Mouse (Mus musculus): ENCODE measurements around the gene St5. TPM values are rescaled to one million over a fixed set of nuclear protein-coding genes. Genes with fewer than 3 reads are reported as not detected.

The St5 gene
- polyA plus RNA-seq, 1 experiment from 2014 or later, result 21.7 TPM

- no peak for ATAC-seq
- no peaks in the 10 kb centered on the region for H3K27me3 ChIP-seq
- H3K4me1 ChIP-seq (replicated peaks), result no peaks in the 10 kb centered on the region
- H3K4me2 ChIP-seq (replicated peaks), result no peak overlapping the region
- no peaks in the 10 kb centered on the region for H3K9me3 ChIP-seq
- no peak overlapping the region for H3K4me3 ChIP-seq (replicated peaks)
- no peak overlapping the region for H3K27ac ChIP-seq
- 94% methylated on average over 4 of the region's 4 CpGs for WGBS
- no peaks in the 10 kb centered on the region for H3K36me3 ChIP-seq
- no peak overlapping the region for H3K9ac ChIP-seq (replicated peaks)
These were observed 135.0 kb downstream of the St5 start for GRCm38 (mm10) chr7:109568391-109568892.

DNA sequence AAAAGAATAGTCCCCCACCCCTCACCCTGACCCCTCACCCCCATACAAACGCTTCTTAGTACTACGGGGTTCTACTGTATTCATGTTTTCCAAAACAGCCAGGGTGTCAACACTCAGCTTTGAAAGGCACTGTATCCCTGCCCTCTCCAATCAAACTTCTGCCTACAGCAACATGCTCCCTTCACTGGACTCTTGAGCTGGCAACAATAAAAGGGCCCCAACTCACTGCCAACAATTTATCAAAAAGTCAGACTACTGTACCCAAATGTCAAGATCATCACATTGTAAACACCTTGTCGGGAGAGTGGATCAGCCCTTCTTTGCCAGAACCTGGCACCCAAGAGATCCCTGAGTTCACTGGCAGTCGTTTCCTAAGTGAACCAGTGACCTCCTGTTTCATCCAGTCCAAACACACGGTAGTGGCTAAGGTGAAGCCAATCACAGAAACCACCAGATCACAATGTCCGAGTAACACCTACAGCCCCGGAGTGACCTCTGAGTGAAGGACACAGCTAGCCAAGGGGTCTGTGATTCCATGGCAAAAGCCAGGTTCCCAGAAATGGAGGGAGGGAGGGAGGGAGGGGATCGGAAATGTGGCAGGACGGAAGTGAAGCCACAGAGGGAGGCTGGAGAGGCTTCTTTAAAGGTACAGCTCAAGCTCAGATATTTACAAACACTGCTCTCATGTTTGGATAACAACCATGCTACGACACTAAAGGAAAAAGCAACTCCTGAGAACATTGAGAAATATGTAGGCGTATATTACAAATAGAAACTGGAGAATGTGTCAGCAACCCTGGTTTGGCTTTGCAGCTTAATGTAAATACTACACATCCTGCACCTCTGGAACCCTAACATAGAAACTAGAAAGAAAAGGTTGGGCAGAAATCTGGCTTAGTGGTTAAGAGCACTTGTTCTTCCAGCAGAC, 136.3 kb downstream of the St5 start:
- Histone ChIP-seq H3K27ac (no peak overlapping the region), H3K36me3 (no peaks in the 10 kb centered on the region), H3K27me3 (no peaks in the 10 kb centered on the region), H3K4me2 (replicated peaks) (no peak overlapping the region), H3K4me3 (replicated peaks) (no peak overlapping the region), H3K9me3 (no peaks in the 10 kb centered on the region), H3K4me1 (replicated peaks) (peaks cover 7% of the 10 kb centered on the region; the same call in 1 of the 2 replicates), H3K9ac (replicated peaks) (no peak overlapping the region)
- WGBS, result 88% methylated on average over 11 of the region's 11 CpGs
- ATAC-seq, result no peak

DNA sequence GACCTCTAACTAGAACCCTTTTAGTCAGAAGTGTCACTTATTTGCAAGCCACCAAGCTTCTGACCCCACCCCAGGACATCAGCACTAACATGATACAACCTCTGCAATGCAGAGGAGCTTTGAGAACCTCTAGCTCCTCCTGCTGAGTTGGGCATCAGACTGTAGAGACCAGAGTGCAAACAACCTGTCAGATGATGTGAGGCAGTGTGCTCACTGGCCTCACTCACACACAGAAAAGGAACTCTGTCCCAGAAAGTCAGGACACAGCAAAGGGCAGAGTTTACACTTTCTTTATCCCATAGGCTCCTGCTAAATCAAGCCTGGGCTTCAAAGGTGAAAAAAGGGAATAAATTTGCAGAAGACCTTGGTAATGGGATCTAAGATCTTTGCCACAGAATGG, 137.1 kb downstream of the St5 start:
- Histone ChIP-seq H3K9ac (replicated peaks) (no peak overlapping the region), H3K27me3 (no peaks in the 10 kb centered on the region)
- no peak for ATAC-seq

DNA sequence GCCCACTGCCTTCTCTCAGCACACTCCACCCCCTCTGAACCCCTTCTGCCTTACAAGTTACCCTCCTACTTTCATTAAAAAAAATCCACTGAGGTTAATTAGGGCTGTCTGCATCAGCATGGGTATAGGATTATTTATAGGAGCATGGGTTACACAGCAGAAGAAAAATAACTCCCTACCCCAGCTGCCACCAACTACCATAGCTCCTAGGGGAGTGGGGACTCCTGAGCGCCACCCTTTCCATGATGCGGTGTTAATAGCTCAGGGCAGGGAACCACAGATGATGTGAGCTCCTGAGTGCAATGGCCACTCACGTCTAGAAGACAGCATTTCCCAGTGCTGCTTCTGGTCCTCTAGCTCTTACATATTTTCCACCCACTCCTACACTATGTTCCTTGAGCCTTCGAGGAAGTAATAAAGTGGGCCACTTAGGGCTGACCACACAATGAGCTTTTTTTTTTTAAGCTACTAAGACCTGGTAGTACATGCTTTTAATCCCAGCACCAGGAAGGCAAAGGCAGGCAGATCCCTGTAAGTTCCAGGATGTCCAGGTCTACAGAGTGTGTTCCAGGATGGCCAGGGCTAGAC, 139.5 kb downstream of the St5 start:
- H3K4me3 ChIP-seq (replicated peaks), result no peak overlapping the region
- H3K4me2 ChIP-seq (replicated peaks), result no peak overlapping the region
- ATAC-seq, result no peak
- H3K9ac ChIP-seq (replicated peaks), result no peak overlapping the region
- H3K36me3 ChIP-seq, result no peaks in the 10 kb centered on the region
- no peaks in the 10 kb centered on the region for H3K27me3 ChIP-seq
- WGBS, result 75% methylated on average over 4 of the region's 4 CpGs
- H3K4me1 ChIP-seq (replicated peaks), result peaks cover 7% of the 10 kb centered on the region
- H3K27ac ChIP-seq, result no peak overlapping the region
- no peaks in the 10 kb centered on the region for H3K9me3 ChIP-seq

More for the DNA sequence above, 137.1 kb downstream of the St5 start:
- H3K27ac ChIP-seq, result no peak overlapping the region
- no peaks in the 10 kb centered on the region for H3K36me3 ChIP-seq
- no peaks in the 10 kb centered on the region for H3K9me3 ChIP-seq
- H3K4me2 ChIP-seq (replicated peaks), result no peak overlapping the region
- H3K4me1 ChIP-seq (replicated peaks), result peaks cover 7% of the 10 kb centered on the region
- no peak overlapping the region for H3K4me3 ChIP-seq (replicated peaks)

DNA sequence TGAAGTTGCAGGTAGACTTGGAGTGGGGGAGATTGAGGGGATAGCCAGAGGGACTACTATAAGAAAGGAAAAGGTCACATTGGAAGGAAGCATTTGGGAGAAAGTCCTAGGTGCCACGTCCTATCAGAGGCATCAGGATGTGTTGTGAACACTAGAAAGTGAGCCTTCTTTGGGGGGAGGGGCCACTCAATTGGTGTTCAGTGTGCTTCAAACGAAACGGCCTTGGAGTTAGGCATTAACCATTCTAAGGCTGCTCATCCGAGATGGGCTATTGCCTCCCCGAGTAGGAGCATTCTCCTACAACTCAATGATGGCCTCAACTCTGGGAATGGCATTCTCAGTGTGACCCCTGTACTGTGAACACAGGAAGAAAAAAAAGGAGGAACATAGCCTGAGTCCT, 140.7 kb downstream of the St5 start:
- Histone ChIP-seq H3K27me3 (no peaks in the 10 kb centered on the region), H3K36me3 (no peaks in the 10 kb centered on the region), H3K9ac (replicated peaks) (no peak overlapping the region), H3K4me1 (replicated peaks) (peaks cover 7% of the 10 kb centered on the region), H3K9me3 (no peaks in the 10 kb centered on the region), H3K4me3 (replicated peaks) (no peak overlapping the region), H3K27ac (no peak overlapping the region), H3K4me2 (replicated peaks) (no peak overlapping the region)
- ATAC-seq, result no peak
- WGBS, result 77% methylated on average over 5 of the region's 5 CpGs

DNA sequence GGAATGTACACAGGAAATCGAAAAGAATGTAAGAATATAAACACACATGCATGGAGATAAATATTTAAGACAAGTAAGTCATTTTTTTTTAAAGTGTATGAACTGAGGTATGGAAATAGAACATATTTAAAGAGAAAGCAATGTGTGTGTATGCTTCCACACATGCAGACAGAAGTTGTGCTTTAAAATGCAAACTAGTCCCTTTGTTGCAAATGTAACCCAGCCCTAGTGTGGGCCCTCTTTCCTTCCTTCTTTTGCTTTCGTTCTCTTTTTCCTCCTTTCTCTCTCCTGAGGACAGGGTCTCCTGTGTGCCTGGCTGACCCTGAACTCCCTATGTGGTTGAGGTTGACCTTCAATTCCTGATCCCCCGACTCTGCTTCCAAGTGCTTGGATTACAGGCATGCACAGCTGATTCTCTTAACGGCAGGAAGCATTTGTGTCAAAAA, 141.2 kb downstream of the St5 start:
- no peaks in the 10 kb centered on the region for H3K9me3 ChIP-seq
- no peak overlapping the region for H3K27ac ChIP-seq
- ATAC-seq, result no peak
- H3K9ac ChIP-seq (replicated peaks), result no peak overlapping the region
- H3K36me3 ChIP-seq, result no peaks in the 10 kb centered on the region
- no peak overlapping the region for H3K4me3 ChIP-seq (replicated peaks)
- WGBS, result 67% methylated on average over 4 of the region's 4 CpGs
- no peaks in the 10 kb centered on the region for H3K27me3 ChIP-seq
- H3K4me1 ChIP-seq (replicated peaks), result peaks cover 7% of the 10 kb centered on the region
- H3K4me2 ChIP-seq (replicated peaks), result no peak overlapping the region

GRCm38 (mm10) chr7:109561466-109562153, 141.8 kb downstream of the St5 start:
- Histone ChIP-seq H3K36me3 (no peaks in the 10 kb centered on the region), H3K4me3 (replicated peaks) (no peak overlapping the region), H3K4me2 (replicated peaks) (no peak overlapping the region), H3K27me3 (no peaks in the 10 kb centered on the region), H3K27ac (no peak overlapping the region), H3K9me3 (no peaks in the 10 kb centered on the region), H3K9ac (replicated peaks) (no peak overlapping the region), H3K4me1 (replicated peaks) (peaks cover 7% of the 10 kb centered on the region)
- 64% methylated on average over 8 of the region's 8 CpGs for WGBS
- no peak for ATAC-seq

GRCm38 (mm10) chr7:109559536-109559935, 143.9 kb downstream of the St5 start:
- Histone ChIP-seq H3K9me3 (no peaks in the 10 kb centered on the region), H3K9ac (replicated peaks) (no peak overlapping the region), H3K36me3 (no peaks in the 10 kb centered on the region), H3K27ac (no peak overlapping the region), H3K4me2 (replicated peaks) (no peak overlapping the region), H3K4me3 (replicated peaks) (no peak overlapping the region), H3K4me1 (replicated peaks) (peaks cover 7% of the 10 kb centered on the region), H3K27me3 (no peaks in the 10 kb centered on the region)
- WGBS, result 52% methylated on average over 6 of the region's 6 CpGs
- ATAC-seq, result no peak

DNA sequence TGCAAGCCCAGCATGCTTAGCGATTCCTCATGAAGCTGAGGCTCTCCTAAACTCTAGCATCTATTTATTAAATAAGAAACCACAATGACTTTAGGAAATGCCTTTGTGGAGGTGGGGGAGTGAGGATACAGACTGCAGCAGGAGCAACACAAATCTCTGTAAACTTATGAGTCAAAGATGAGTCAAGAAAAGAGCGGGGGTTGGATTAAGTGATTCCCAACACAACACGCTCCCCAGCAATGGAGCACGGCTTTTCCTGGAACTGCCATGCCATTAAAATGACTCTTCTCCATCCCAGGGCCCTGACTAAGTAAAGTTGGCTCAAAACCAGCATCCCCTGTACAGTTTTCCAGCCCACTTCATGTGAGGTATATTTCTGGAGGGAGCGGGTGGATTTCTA, 156.7 kb downstream of the St5 start:
- ATAC-seq, result no peak
- H3K27me3 ChIP-seq, result no peaks in the 10 kb centered on the region
- H3K4me2 ChIP-seq (replicated peaks), result no peak overlapping the region
- no peak overlapping the region for H3K4me3 ChIP-seq (replicated peaks)
- no peaks in the 10 kb centered on the region for H3K4me1 ChIP-seq (replicated peaks)
- WGBS, result 97% methylated on average over 5 of the region's 5 CpGs
- H3K27ac ChIP-seq, result no peak overlapping the region
- no peak overlapping the region for H3K9ac ChIP-seq (replicated peaks)
- peaks cover 11% of the 10 kb centered on the region; the same call in 1 of the 2 replicates for H3K36me3 ChIP-seq
- no peaks in the 10 kb centered on the region for H3K9me3 ChIP-seq

DNA sequence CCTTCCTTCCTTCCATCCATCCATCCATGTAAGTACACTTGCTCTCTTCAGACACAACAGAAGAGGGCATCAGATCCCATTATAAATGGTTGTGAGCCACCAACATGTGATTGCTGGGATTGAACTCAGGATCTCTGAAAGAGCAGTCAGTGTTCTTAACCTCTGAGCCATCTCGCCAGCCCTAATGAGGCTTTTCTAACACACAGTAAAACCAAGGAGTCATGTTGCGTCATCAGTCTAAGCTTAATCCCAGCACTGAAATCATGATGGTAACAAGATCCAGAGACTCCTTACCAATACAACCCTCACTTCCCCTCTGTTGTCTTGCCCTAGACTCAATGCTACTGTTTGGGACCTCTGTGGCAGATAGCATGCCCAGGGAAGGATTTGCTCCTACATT, 157.2 kb downstream of the St5 start:
- no peaks in the 10 kb centered on the region for H3K9me3 ChIP-seq
- no peak for ATAC-seq
- H3K4me2 ChIP-seq (replicated peaks), result no peak overlapping the region
- H3K27ac ChIP-seq, result no peak overlapping the region
- H3K4me1 ChIP-seq (replicated peaks), result no peaks in the 10 kb centered on the region
- WGBS, result 91% methylated on average over 2 of the region's 2 CpGs
- no peak overlapping the region for H3K4me3 ChIP-seq (replicated peaks)
- H3K9ac ChIP-seq (replicated peaks), result no peak overlapping the region
- H3K36me3 ChIP-seq, result peaks cover 10% of the 10 kb centered on the region; the same call in 1 of the 2 replicates
- H3K27me3 ChIP-seq, result no peaks in the 10 kb centered on the region

DNA sequence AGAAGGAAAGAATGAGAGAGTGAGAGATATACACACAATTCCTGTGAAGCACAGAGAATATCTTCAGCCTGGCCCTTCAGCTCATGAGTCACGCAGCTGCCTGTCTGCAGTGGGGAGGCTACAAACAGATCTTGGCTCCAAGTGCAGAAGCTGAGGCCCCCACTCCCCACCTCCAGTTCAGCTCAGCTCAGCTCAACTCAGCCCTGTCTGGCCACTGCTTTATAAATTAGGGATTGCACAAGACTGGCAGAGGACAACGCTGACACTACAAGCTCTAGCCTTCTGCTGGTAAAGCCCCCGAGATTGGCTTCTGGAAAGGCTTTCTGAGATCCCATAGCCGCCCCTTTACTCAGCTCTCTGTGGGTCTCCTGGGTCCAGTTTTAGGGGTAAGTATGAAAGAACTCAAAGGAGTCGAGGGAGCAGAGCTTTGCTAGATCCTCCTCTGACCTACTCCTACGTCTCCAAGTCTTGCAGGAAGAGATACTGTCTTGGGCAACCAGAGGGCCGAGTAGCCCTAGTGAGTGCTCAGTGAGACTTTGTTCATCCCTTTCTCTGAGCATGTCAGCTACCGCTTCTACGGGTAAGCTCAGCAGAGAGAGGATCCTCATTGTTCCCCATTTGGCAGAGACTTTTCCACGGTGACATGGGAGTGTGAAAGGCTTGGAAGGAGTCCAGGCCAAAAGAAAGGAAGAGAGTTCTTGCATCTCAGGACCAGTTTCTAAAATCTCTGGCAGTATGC, 158.0 kb downstream of the St5 start:
- Histone ChIP-seq H3K9me3 (no peaks in the 10 kb centered on the region), H3K36me3 (peaks cover 10% of the 10 kb centered on the region; the same call in 1 of the 2 replicates), H3K4me3 (replicated peaks) (no peak overlapping the region), H3K27ac (no peak overlapping the region), H3K9ac (replicated peaks) (no peak overlapping the region), H3K27me3 (no peaks in the 10 kb centered on the region), H3K4me1 (replicated peaks) (no peaks in the 10 kb centered on the region), H3K4me2 (replicated peaks) (no peak overlapping the region)
- no peak for ATAC-seq
- WGBS, result 85% methylated on average over 10 of the region's 10 CpGs
